Mouse (Mus musculus) ES-E14 (cell line): Measurements from ENCODE around the gene Paf1. TPM values are rescaled to one million over a fixed set of nuclear protein-coding genes. Genes with fewer than 3 reads are reported as not detected.

Source experiments
- DNase-seq: peaks from one replicate; pipeline ENCODE4 v3.0.0-alpha.2; 2013; ENCODE audit warnings: low read depth, low spot score
- H3K27ac ChIP-seq: 2 replicates; pipeline ENCODE4 v1.5.1; 2012; ENCODE audit warnings: low read depth, mild to moderate bottlenecking, low read length, moderate library complexity, mixed read lengths; ENCODE audit not compliant: poor library complexity, insufficient read depth, severe bottlenecking
- H3K36me3 ChIP-seq: 2 replicates; pipeline ENCODE4 v1.6.1; 2012; ENCODE audit warnings: mild to moderate bottlenecking, low read length, moderate library complexity, mixed read lengths; ENCODE audit not compliant: control insufficient read depth, poor library complexity, insufficient read depth, severe bottlenecking
- H3K4me1 ChIP-seq, 2 experiments: fragments of 150-350 bp in 1 of 2; sonication (generic) in 1 of 2; 2 replicates each; pipeline ENCODE4 v1.6.1; 2012; ENCODE audit warnings: low read length in 2 of 2, mild to moderate bottlenecking in 1 of 2, mixed read lengths in 1 of 2; ENCODE audit not compliant: control insufficient read depth in 2 of 2, insufficient read depth in 2 of 2, poor library complexity in 1 of 2
- H3K4me3 ChIP-seq, 2 experiments: fragments of 150-350 bp in 1 of 2; sonication (generic) in 1 of 2; 2 replicates each; pipeline ENCODE4 v1.5.1; 2012; ENCODE audit warnings: low read length in 2 of 2, low read depth in 1 of 2, mild to moderate bottlenecking in 1 of 2, mixed read lengths in 1 of 2; ENCODE audit not compliant: insufficient read depth in 1 of 2, poor library complexity in 1 of 2, severe bottlenecking in 1 of 2
- H3K9ac ChIP-seq: 2 replicates; pipeline ENCODE4 v1.6.1; 2012; ENCODE audit warnings: low read depth, mild to moderate bottlenecking, low read length, mixed read lengths; ENCODE audit not compliant: poor library complexity, insufficient read depth, severe bottlenecking
- H3K9me3 ChIP-seq: fragments of 150-350 bp; sonication (generic); 2 replicates; pipeline ENCODE4 v1.6.1; 2012; ENCODE audit warnings: low read depth, mild to moderate bottlenecking, low read length; ENCODE audit not compliant: control insufficient read depth, insufficient read depth
- CHD2 ChIP-seq: IDR thresholded peaks from 2 replicates; pipeline ENCODE4 v1.6.1; 2014; ENCODE audit warnings: mild to moderate bottlenecking, low read depth, low read length, inconsistent platforms
- HCFC1 ChIP-seq: IDR thresholded peaks from 2 replicates; pipeline ENCODE4 v1.6.1; 2012; ENCODE audit warnings: low read length, inconsistent platforms, borderline replicate concordance; ENCODE audit not compliant: insufficient read depth
- MAFK ChIP-seq: IDR thresholded peaks from 2 replicates; pipeline ENCODE4 v1.6.1; 2014; ENCODE audit warnings: mild to moderate bottlenecking, low read depth, low read length, inconsistent platforms; ENCODE audit not compliant: insufficient read depth
- ZC3H11A ChIP-seq: IDR thresholded peaks from 2 replicates; pipeline ENCODE4 v1.6.1; 2012; ENCODE audit warnings: low read depth, mild to moderate bottlenecking, inconsistent platforms, low read length, borderline replicate concordance
- ZNF384 ChIP-seq: IDR thresholded peaks from 2 replicates; pipeline ENCODE4 v1.6.1; 2012; ENCODE audit warnings: low read depth, low read length, inconsistent platforms
- in situ Hi-C, 2 experiments: fragments of 600-800 bp; cut with MboI; formaldehyde crosslinking; loops; one replicate each; pipeline ENCODE4 v1.15.1; 2025; ENCODE audit warnings: low sequenced_read_pairs in 2 of 2, inconsistent platforms in 1 of 2; ENCODE audit not compliant: unreplicated experiment in 2 of 2
- total RNA-seq: library from RNA; depleted of rRNA; stranded (reverse); fragments of 300-350 nt; gene quantifications from 2 replicates; pipeline ENCODE4 v1.2.3, GENCODE M21; 2012; rRNA removed

Paf1 gene
- total RNA-seq: 74.5 and 83.9 TPM in 2 replicates

- in situ Hi-C loops: no loop called here
- Histone ChIP-seq H3K9me3 (no peaks in the 10 kb centered on the region), H3K36me3 (peaks cover 29% of the 10 kb centered on the region), H3K27ac (peak within 1 kb of the TSS; percentile 35; the same call in 1 of the 2 replicates), H3K9ac (peak within 1 kb of the TSS; percentile 89), H3K4me3 (peak within 1 kb of the TSS; percentile 93 to 99), H3K4me1 (no peaks in the 10 kb centered on the region)
- TF ChIP-seq HCFC1 (0 out of 2 replicates have a peak, but pooled peaks have one; percentile 19), ZNF384 (no peak), CHD2 (peak; percentile 73)
- peak; percentile 98 for DNase-seq
These were observed at the start of gene Paf1, which contains the start of gene Med29 for GRCm38 (mm10) chr7:28392429-28393271. TSS of gene Paf1 (plus strand) at chr7:28392951. TSS of gene Med29 (minus strand) at chr7:28392708.

GRCm38 (mm10) chr7:28344637-28345036, 48.1 kb upstream of the Paf1 start:
- Histone ChIP-seq H3K36me3 (no peaks in the 10 kb centered on the region), H3K9me3 (no peaks in the 10 kb centered on the region), H3K9ac (no peak overlapping the region), H3K27ac (no peak overlapping the region), H3K4me1 (peaks cover 0 to 13% of the 10 kb centered on the region in 2 experiments; a peak in 3 of 4 replicates), H3K4me3 (no peak overlapping the region)
- DNase-seq: no peak
- in situ Hi-C loops: no loop called here
- TF ChIP-seq MAFK: no peak
- TF ChIP-seq HCFC1: no peak
- TF ChIP-seq ZNF384: no peak
- TF ChIP-seq ZC3H11A: no peak
- no peak for TF ChIP-seq CHD2

- TF ChIP-seq ZNF384 (no peak), MAFK (no peak), HCFC1 (no peak), ZC3H11A (no peak), CHD2 (no peak)
- in situ Hi-C loops: no loop called here
- no peaks in the 10 kb centered on the region for H3K9me3 ChIP-seq
- no peak for DNase-seq
- H3K4me3 ChIP-seq: no peak overlapping the region
- no peak overlapping the region for H3K27ac ChIP-seq
- no peak overlapping the region for H3K9ac ChIP-seq
- H3K4me1 ChIP-seq: peaks cover 3% of the 10 kb centered on the region in 2 experiments; a peak in 2 of 4 replicates
- H3K36me3 ChIP-seq: peaks cover 15% of the 10 kb centered on the region
These were observed 45.0 kb upstream of the Paf1 start for GRCm38 (mm10) chr7:28347746-28348145.

GRCm38 (mm10) chr7:28348601-28349000, 44.1 kb upstream of the Paf1 start:
- TF ChIP-seq CHD2 (no peak), ZC3H11A (no peak), HCFC1 (no peak), ZNF384 (no peak), MAFK (no peak)
- no peak overlapping the region for H3K27ac ChIP-seq
- H3K9me3 ChIP-seq: no peaks in the 10 kb centered on the region
- DNase-seq: no peak
- H3K4me1 ChIP-seq: peaks cover 3 to 5% of the 10 kb centered on the region in 2 experiments; a peak in 2 of 4 replicates
- no peak overlapping the region for H3K9ac ChIP-seq
- H3K4me3 ChIP-seq: no peak overlapping the region
- in situ Hi-C loops: no loop called here
- H3K36me3 ChIP-seq: peaks cover 23% of the 10 kb centered on the region
